Mouse (Mus musculus): ENCODE data around the gene Btrc. TPM values are rescaled to one million over a fixed set of nuclear protein-coding genes. Genes with fewer than 3 reads are reported as not detected.

The Btrc gene
- polyA plus RNA-seq, 1 experiment from 2014 or later = 68.2 TPM

GRCm38 (mm10) chr19:45447886-45448285, 84.4 kb downstream of the Btrc start:
- Histone ChIP-seq H3K9me3 (replicated peaks) (no peaks in the 10 kb centered on the region), H3K4me3 (replicated peaks) (no peak overlapping the region), H3K27ac (replicated peaks) (no peak overlapping the region), H3K4me1 (peaks cover 24% of the 10 kb centered on the region), H3K27me3 (replicated peaks) (no peaks in the 10 kb centered on the region), H3K36me3 (no peaks in the 10 kb centered on the region), H3K4me2 (no peak overlapping the region), H3K9ac (replicated peaks) (no peak overlapping the region)
- no peak for ATAC-seq (ENCODE audit: low FRiP score)
- 79% methylated on average over 1 of the region's 1 CpGs for WGBS

DNA sequence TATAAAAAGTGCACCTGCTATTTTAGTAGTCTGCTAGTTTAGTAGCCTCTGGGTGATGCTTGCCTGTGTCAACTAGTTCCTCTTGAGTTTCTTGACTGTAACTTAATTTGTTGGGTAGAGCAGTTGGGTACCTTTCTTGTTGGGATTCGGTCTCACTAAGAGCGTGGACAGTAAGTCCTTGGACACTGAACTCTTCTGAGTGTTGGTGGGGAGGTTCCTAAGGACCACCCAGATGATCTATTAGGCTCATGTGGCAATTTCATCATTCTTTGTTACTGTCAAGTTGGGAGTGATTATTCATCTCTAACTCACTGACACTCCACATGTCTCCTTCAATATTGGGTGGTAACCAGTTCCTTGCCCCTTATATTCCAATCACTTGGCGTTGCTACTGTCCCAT, 90.9 kb downstream of the Btrc start:
- no peaks in the 10 kb centered on the region for H3K27me3 ChIP-seq (replicated peaks)
- WGBS = 97% methylated on average over 3 of the region's 3 CpGs
- no peak overlapping the region for H3K4me2 ChIP-seq
- no peak overlapping the region for H3K4me3 ChIP-seq (replicated peaks)
- H3K9me3 ChIP-seq (replicated peaks) = no peaks in the 10 kb centered on the region
- H3K9ac ChIP-seq (replicated peaks) = no peak overlapping the region
- H3K4me1 ChIP-seq = peaks cover 6% of the 10 kb centered on the region; the same call in 1 of the 2 replicates
- ATAC-seq (ENCODE audit: low FRiP score) = no peak
- H3K36me3 ChIP-seq = no peaks in the 10 kb centered on the region
- H3K27ac ChIP-seq (replicated peaks) = no peak overlapping the region

- Histone ChIP-seq H3K4me1 (peaks cover 19% of the 10 kb centered on the region), H3K9me3 (replicated peaks) (no peaks in the 10 kb centered on the region), H3K9ac (replicated peaks) (no peak overlapping the region), H3K27me3 (replicated peaks) (no peaks in the 10 kb centered on the region), H3K4me3 (replicated peaks) (no peak overlapping the region), H3K27ac (replicated peaks) (no peak overlapping the region), H3K4me2 (no peak overlapping the region), H3K36me3 (no peaks in the 10 kb centered on the region)
- WGBS = 78% methylated on average over 7 of the region's 7 CpGs
- no peak for ATAC-seq (ENCODE audit: low FRiP score)
Measured at GRCm38 (mm10) chr19:45456896-45457295, 93.4 kb downstream of the Btrc start.

- no peak overlapping the region for H3K4me3 ChIP-seq (replicated peaks)
- H3K36me3 ChIP-seq = no peaks in the 10 kb centered on the region
Measured at GRCm38 (mm10) chr19:45458702-45459101, 95.2 kb downstream of the Btrc start.

DNA sequence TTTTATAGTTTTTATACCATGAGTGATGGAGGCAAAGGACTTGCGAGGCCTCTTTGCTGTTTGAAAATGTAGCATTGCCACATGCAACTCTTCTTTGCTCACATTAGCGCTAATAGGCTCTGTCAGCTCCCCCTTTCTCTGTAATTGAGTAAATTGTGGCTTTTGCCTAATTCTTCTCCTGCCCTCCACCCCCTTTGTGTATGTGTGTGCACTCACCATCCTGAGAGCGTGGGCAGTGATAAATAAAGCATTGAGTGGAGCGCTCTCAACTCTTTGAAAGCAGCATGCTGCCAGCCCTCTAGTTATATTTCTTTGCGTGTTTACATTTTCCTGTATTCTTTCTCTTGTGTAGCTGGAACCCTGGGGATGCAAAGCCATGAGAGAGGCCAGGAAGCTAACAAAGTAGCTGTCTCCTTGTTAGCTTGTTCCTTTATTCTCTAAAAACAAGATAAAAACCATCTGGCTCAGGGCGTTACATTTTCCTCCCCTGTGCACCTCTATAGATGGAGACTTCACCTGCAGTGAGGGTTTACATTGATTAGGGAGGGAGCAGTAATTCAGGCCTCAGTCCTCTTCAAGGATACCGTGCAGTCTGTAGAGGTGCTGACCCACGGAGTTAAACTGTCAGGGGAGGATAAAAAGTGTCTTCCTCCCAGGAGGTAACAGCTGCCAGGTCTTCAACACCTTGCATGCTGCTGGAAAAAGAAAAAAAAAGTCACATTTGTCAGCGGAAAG, 96.6 kb downstream of the Btrc start:
- 19% methylated on average over 9 of the region's 9 CpGs for WGBS

More at GRCm38 (mm10) chr19:45458702-45459101, 95.2 kb downstream of the Btrc start:
- H3K27me3 ChIP-seq (replicated peaks) = no peaks in the 10 kb centered on the region
- no peak overlapping the region for H3K9ac ChIP-seq (replicated peaks)
- H3K4me2 ChIP-seq = no peak overlapping the region
- 19% methylated on average over 7 of the region's 7 CpGs for WGBS
- no peak for ATAC-seq (ENCODE audit: low FRiP score)
- no peaks in the 10 kb centered on the region for H3K9me3 ChIP-seq (replicated peaks)
- peaks cover 22% of the 10 kb centered on the region for H3K4me1 ChIP-seq
- H3K27ac ChIP-seq (replicated peaks) = no peak overlapping the region

GRCm38 (mm10) chr19:45460749-45461736, 97.5 kb downstream of the Btrc start:
- H3K9ac ChIP-seq (replicated peaks) = no peak overlapping the region
- no peak for ATAC-seq (ENCODE audit: low FRiP score)
- H3K27ac ChIP-seq (replicated peaks) = peak overlapping the region; percentile 62
- no peaks in the 10 kb centered on the region for H3K36me3 ChIP-seq
- no peaks in the 10 kb centered on the region for H3K9me3 ChIP-seq (replicated peaks)
- no peaks in the 10 kb centered on the region for H3K27me3 ChIP-seq (replicated peaks)
- H3K4me2 ChIP-seq = peak overlapping the region; percentile 17
- peaks cover 22% of the 10 kb centered on the region for H3K4me1 ChIP-seq
- H3K4me3 ChIP-seq (replicated peaks) = no peak overlapping the region
- WGBS = 19% methylated on average over 10 of the region's 10 CpGs

More for the DNA sequence above, 96.6 kb downstream of the Btrc start:
- no peak overlapping the region; the same call in 1 of the 2 replicates for H3K4me2 ChIP-seq
- no peak for ATAC-seq (ENCODE audit: low FRiP score)
- H3K9me3 ChIP-seq (replicated peaks) = no peaks in the 10 kb centered on the region
- H3K36me3 ChIP-seq = no peaks in the 10 kb centered on the region
- H3K27me3 ChIP-seq (replicated peaks) = no peaks in the 10 kb centered on the region
- peaks cover 22% of the 10 kb centered on the region for H3K4me1 ChIP-seq
- H3K4me3 ChIP-seq (replicated peaks) = no peak overlapping the region
- H3K27ac ChIP-seq (replicated peaks) = peak overlapping the region; percentile 62
- H3K9ac ChIP-seq (replicated peaks) = no peak overlapping the region

DNA sequence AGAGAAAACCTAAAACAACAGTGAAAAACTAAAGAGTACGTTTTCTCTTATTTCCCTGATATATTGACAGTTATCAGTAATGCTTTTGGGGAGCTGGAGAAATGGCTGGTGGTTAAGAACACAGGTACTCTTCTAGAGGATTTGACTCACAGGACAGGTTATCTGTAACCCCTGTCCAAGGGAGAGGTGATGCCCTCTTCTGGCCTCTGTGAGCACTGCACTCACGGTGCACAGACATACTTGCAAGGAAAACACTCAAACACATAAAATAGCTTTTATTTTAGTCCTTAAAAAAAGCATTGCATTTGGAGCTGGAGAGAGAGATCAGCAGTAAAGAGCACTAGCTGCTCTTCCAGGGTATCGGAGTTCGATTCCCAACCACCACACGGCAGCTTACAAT, 106.2 kb downstream of the Btrc start:
- WGBS = 97% methylated on average over 5 of the region's 5 CpGs
- no peaks in the 10 kb centered on the region for H3K9me3 ChIP-seq (replicated peaks)
- H3K4me3 ChIP-seq (replicated peaks) = no peak overlapping the region
- H3K27me3 ChIP-seq (replicated peaks) = no peaks in the 10 kb centered on the region
- no peak overlapping the region for H3K9ac ChIP-seq (replicated peaks)
- no peaks in the 10 kb centered on the region for H3K36me3 ChIP-seq
- H3K27ac ChIP-seq (replicated peaks) = no peak overlapping the region
- ATAC-seq (ENCODE audit: low FRiP score) = no peak
- H3K4me1 ChIP-seq = peaks cover 18% of the 10 kb centered on the region
- no peak overlapping the region for H3K4me2 ChIP-seq

- no peak overlapping the region for H3K27ac ChIP-seq (replicated peaks)
- no peak for ATAC-seq (ENCODE audit: low FRiP score)
- H3K9ac ChIP-seq (replicated peaks) = no peak overlapping the region
Measured at GRCm38 (mm10) chr19:45472691-45473520, 109.4 kb downstream of the Btrc start.

DNA sequence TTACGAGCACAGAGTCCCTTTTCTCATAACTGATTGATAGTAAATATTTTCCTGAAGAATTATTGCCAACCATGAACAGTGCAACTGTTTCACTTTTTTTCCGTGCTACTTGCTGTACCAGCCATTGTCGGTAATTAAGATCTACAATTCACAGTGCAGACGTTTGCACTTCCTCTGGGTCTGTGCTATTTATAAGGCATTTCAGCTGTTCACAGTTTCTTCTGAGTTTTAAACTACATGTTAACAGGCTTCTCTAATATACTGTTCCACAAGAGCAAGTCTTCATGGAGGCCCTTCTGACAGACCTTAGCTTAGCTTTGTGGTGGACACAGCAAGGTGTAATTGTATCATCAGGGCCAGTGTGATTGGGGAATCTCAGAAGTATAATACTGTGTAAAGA, 111.2 kb downstream of the Btrc start:
- ATAC-seq (ENCODE audit: low FRiP score) = no peak
- Histone ChIP-seq H3K27me3 (replicated peaks) (no peaks in the 10 kb centered on the region), H3K4me2 (no peak overlapping the region), H3K27ac (replicated peaks) (peak overlapping the region; percentile 82), H3K9me3 (replicated peaks) (no peaks in the 10 kb centered on the region), H3K9ac (replicated peaks) (no peak overlapping the region), H3K36me3 (no peaks in the 10 kb centered on the region), H3K4me3 (replicated peaks) (no peak overlapping the region), H3K4me1 (peaks cover 49% of the 10 kb centered on the region)
- WGBS = 27% methylated on average over 4 of the region's 4 CpGs

More at GRCm38 (mm10) chr19:45472691-45473520, 109.4 kb downstream of the Btrc start:
- H3K9me3 ChIP-seq (replicated peaks) = no peaks in the 10 kb centered on the region
- H3K27me3 ChIP-seq (replicated peaks) = no peaks in the 10 kb centered on the region
- no peaks in the 10 kb centered on the region for H3K36me3 ChIP-seq
- WGBS = 36% methylated on average over 11 of the region's 11 CpGs
- H3K4me2 ChIP-seq = no peak overlapping the region
- H3K4me1 ChIP-seq = peaks cover 47% of the 10 kb centered on the region
- H3K4me3 ChIP-seq (replicated peaks) = no peak overlapping the region

DNA sequence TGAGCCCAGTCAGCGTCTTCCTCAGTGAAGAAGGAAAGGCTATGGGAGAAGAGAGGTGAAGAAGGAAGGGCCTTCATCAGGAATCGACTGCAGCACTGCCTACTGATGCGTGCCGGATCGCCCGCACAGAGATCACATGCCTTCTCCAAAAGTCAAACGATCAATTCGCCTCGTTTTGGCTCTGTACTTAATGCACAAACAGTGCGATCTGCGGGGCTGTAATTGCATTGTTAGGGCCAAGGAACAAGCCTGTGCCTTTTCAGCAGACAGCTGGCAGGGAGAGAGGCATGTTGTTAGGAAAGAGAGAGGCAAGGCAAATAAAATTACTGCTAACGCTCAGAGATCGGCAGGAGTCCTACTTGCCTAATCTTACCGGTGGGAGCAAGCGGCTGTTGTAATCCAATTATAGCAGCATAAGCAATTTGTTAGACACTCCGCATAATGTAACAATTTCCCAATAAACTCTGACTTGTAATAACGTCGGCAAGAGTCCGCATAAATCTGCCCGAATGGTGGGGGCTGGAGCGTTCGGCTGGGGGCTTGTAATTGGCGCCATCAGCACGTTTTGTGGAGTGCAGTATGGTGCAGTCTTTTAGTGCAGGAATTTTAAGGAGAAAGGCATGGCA, 112.5 kb downstream of the Btrc start:
- peak; percentile 88 for ATAC-seq (ENCODE audit: low FRiP score)
- WGBS = 14% methylated on average over 24 of the region's 24 CpGs
- Histone ChIP-seq H3K27ac (replicated peaks) (peak overlapping the region; percentile 82), H3K4me3 (replicated peaks) (peak overlapping the region; percentile 9; the same call in 1 of the 2 replicates), H3K27me3 (replicated peaks) (no peaks in the 10 kb centered on the region), H3K36me3 (no peaks in the 10 kb centered on the region), H3K9ac (replicated peaks) (peak overlapping the region; percentile 7; the same call in 1 of the 2 replicates), H3K4me1 (peaks cover 49% of the 10 kb centered on the region), H3K4me2 (peak overlapping the region; percentile 45), H3K9me3 (replicated peaks) (no peaks in the 10 kb centered on the region)

GRCm38 (mm10) chr19:45479548-45479947, 116.0 kb downstream of the Btrc start:
- Histone ChIP-seq H3K27ac (replicated peaks) (no peak overlapping the region), H3K27me3 (replicated peaks) (no peaks in the 10 kb centered on the region), H3K4me3 (replicated peaks) (no peak overlapping the region), H3K9me3 (replicated peaks) (no peaks in the 10 kb centered on the region), H3K36me3 (no peaks in the 10 kb centered on the region), H3K4me1 (peaks cover 38% of the 10 kb centered on the region), H3K9ac (replicated peaks) (no peak overlapping the region), H3K4me2 (no peak overlapping the region)
- no peak for ATAC-seq (ENCODE audit: low FRiP score)
- 94% methylated on average over 6 of the region's 6 CpGs for WGBS
